Mouse (Mus musculus) hindbrain, embryonic 14.5 days (tissue): ENCODE measurements around the gene Syne2. TPM values are rescaled to one million over a fixed set of nuclear protein-coding genes. Genes with fewer than 3 reads are reported as not detected.
"Not testable (repeated sequence)": the region's sequence is repeated elsewhere in the genome, so short reads cannot be mapped to it uniquely, and the experiment has no call there.

ENCODE experiments used
- ATAC-seq: fragments of 200-750 bp; cut with Nextera tagmentation; 2 replicates; pipeline ENCODE4 v1.8.0; 2017; ENCODE audit warnings: moderate number of reproducible peaks, mild to moderate bottlenecking, moderate TSS enrichment, moderate library complexity; ENCODE audit not compliant: low FRiP score
- DNase-seq: peaks from one replicate; pipeline ENCODE4 v3.0.0-alpha.2; 2015; ENCODE audit warnings: low spot score
- H3K27ac ChIP-seq: fragments of 300-500 bp; sonication (generic); 2 replicates; pipeline ENCODE4 v1.5.1; 2014; ENCODE audit warnings: mild to moderate bottlenecking, moderate library complexity
- H3K27me3 ChIP-seq: fragments of 300-500 bp; sonication (generic); 2 replicates; pipeline ENCODE4 v1.6.1; 2014; ENCODE audit warnings: mild to moderate bottlenecking, low read length, mixed read lengths; ENCODE audit not compliant: control insufficient read depth, insufficient read depth
- H3K36me3 ChIP-seq: fragments of 300-500 bp; sonication (generic); replicated peaks from 2 replicates; pipeline ENCODE4 v1.6.1; 2014; ENCODE audit not compliant: control insufficient read depth, insufficient read depth
- H3K4me1 ChIP-seq: fragments of 300-500 bp; sonication (generic); replicated peaks from 2 replicates; pipeline ENCODE4 v1.6.1; 2014; ENCODE audit warnings: antibody characterized with exemption, low read length, mixed read lengths; ENCODE audit not compliant: control insufficient read depth, insufficient read depth
- H3K4me2 ChIP-seq: fragments of 300-500 bp; sonication (generic); replicated peaks from 2 replicates; pipeline ENCODE4 v1.6.1; 2014; ENCODE audit warnings: mild to moderate bottlenecking, moderate library complexity
- H3K4me3 ChIP-seq: fragments of 300-500 bp; sonication (generic); replicated peaks from 2 replicates; pipeline ENCODE4 v1.5.1; 2014; ENCODE audit warnings: mild to moderate bottlenecking, low read length
- H3K9ac ChIP-seq: fragments of 300-500 bp; sonication (generic); 2 replicates; pipeline ENCODE4 v1.6.1; 2014
- H3K9me3 ChIP-seq: fragments of 300-500 bp; sonication (generic); 2 replicates; pipeline ENCODE4 v1.6.1; 2016; ENCODE audit warnings: low read length; ENCODE audit not compliant: control insufficient read depth
- WGBS: fragments of 180-500 bp; shearing (Covaris S2); extraction: QIAGEN DNeasy Blood & Tissue Kit; methylation state at CpG from one replicate; pipeline ENCODE4 v1.1.7; 2014; 5-methylcytosine and 5-hydroxymethylcytosine counted together
- polyA plus RNA-seq: library from polyadenylated mRNA; unstranded; fragments of >200 nt; fragmentation: Nextera tagmentation; extraction: Ambion mirVana; gene quantifications from 2 replicates; pipeline ENCODE4 v1.2.1, GENCODE M21; 2014

Syne2 gene
- 47.0 and 52.6 TPM in 2 replicates for polyA plus RNA-seq

- H3K27me3 ChIP-seq, result no peaks in the 10 kb centered on the region
- under 1% methylated on average over 35 of the region's 54 CpGs for WGBS
- H3K9me3 ChIP-seq, result no peaks in the 10 kb centered on the region
- H3K4me3 ChIP-seq, result peak within 1 kb of the TSS; percentile 82
- H3K4me1 ChIP-seq, result peaks cover 26% of the 10 kb centered on the region
- H3K9ac ChIP-seq, result peak within 1 kb of the TSS; percentile 80
- no peaks in the 10 kb centered on the region for H3K36me3 ChIP-seq
- H3K4me2 ChIP-seq, result peak within 1 kb of the TSS; percentile 82
- peak; percentile 91 for ATAC-seq
- H3K27ac ChIP-seq, result peak within 1 kb of the TSS; percentile 67
- DNase-seq, result peak; percentile 73
These were observed at the start of gene Syne2 for GRCm38 (mm10) chr12:75817959-75818452. Gene Syne2 (plus strand): TSS chr12:75818134.

GRCm38 (mm10) chr12:75771410-75771809 is 46.5 kb upstream of the Syne2 start:
- no peak for ATAC-seq
- Histone ChIP-seq H3K9me3 (0 out of 2 replicates have a peak, but pooled peaks cover 2% of the 10 kb centered on the region), H3K4me1 (no peaks in the 10 kb centered on the region), H3K9ac (no peak overlapping the region), H3K27ac (no peak overlapping the region), H3K27me3 (no peaks in the 10 kb centered on the region), H3K36me3 (no peaks in the 10 kb centered on the region), H3K4me3 (no peak overlapping the region), H3K4me2 (no peak overlapping the region)
- no peak for DNase-seq
- 67% methylated on average over 3 of the region's 3 CpGs for WGBS

GRCm38 (mm10) chr12:75772424-75773034 is 45.4 kb upstream of the Syne2 start:
- Histone ChIP-seq H3K9ac (no peak overlapping the region), H3K9me3 (0 out of 2 replicates have a peak, but pooled peaks cover 3% of the 10 kb centered on the region), H3K4me3 (no peak overlapping the region), H3K27me3 (no peaks in the 10 kb centered on the region), H3K4me1 (no peaks in the 10 kb centered on the region), H3K27ac (no peak overlapping the region), H3K4me2 (no peak overlapping the region), H3K36me3 (no peaks in the 10 kb centered on the region)
- ATAC-seq (no peak), DNase-seq (peak; percentile 26)
- 37% methylated on average over 3 of the region's 3 CpGs for WGBS

- Histone ChIP-seq H3K4me3 (no peak overlapping the region), H3K9ac (no peak overlapping the region), H3K4me2 (no peak overlapping the region), H3K9me3 (peaks cover 4% of the 10 kb centered on the region; the same call in 1 of the 2 replicates), H3K27ac (no peak overlapping the region), H3K4me1 (no peaks in the 10 kb centered on the region), H3K36me3 (no peaks in the 10 kb centered on the region), H3K27me3 (no peaks in the 10 kb centered on the region)
- no peak for ATAC-seq
- DNase-seq, result no peak
These were observed 36.5 kb upstream of the Syne2 start for GRCm38 (mm10) chr12:75781445-75781844.

GRCm38 (mm10) chr12:75781995-75782394 is 35.9 kb upstream of the Syne2 start:
- Histone ChIP-seq H3K4me2 (no peak overlapping the region), H3K9me3 (peaks cover 4% of the 10 kb centered on the region; the same call in 1 of the 2 replicates), H3K27me3 (no peaks in the 10 kb centered on the region), H3K4me1 (no peaks in the 10 kb centered on the region), H3K4me3 (no peak overlapping the region), H3K27ac (no peak overlapping the region), H3K9ac (no peak overlapping the region), H3K36me3 (no peaks in the 10 kb centered on the region)
- DNase-seq (no peak), ATAC-seq (no peak)
- WGBS, result 88% methylated on average over 7 of the region's 7 CpGs

- ATAC-seq (no peak), DNase-seq (no peak)
- Histone ChIP-seq H3K4me3 (no peak overlapping the region), H3K9ac (no peak overlapping the region), H3K9me3 (0 out of 2 replicates have a peak, but pooled peaks cover 4% of the 10 kb centered on the region), H3K4me1 (no peaks in the 10 kb centered on the region), H3K4me2 (no peak overlapping the region), H3K27ac (no peak overlapping the region), H3K27me3 (no peaks in the 10 kb centered on the region), H3K36me3 (no peaks in the 10 kb centered on the region)
- 90% methylated on average over 2 of the region's 2 CpGs for WGBS
These were observed 33.6 kb upstream of the Syne2 start for GRCm38 (mm10) chr12:75784271-75784751.

- not testable (repeated sequence) for H3K27me3 ChIP-seq, H3K4me3 ChIP-seq, H3K4me2 ChIP-seq, H3K36me3 ChIP-seq, H3K4me1 ChIP-seq, H3K9ac ChIP-seq, H3K27ac ChIP-seq, ATAC-seq, H3K9me3 ChIP-seq
- DNase-seq, result peak; percentile 92
- 8% methylated on average over 2 of the region's 2 CpGs for WGBS
These were observed 31.3 kb upstream of the Syne2 start for GRCm38 (mm10) chr12:75786681-75787080.

- Histone ChIP-seq H3K27me3 (no peaks in the 10 kb centered on the region), H3K4me3 (no peak overlapping the region), H3K36me3 (no peaks in the 10 kb centered on the region), H3K4me1 (no peaks in the 10 kb centered on the region), H3K27ac (no peak overlapping the region), H3K9ac (no peak overlapping the region), H3K9me3 (no peaks in the 10 kb centered on the region), H3K4me2 (no peak overlapping the region)
- 64% methylated on average over 4 of the region's 4 CpGs for WGBS
- ATAC-seq, result no peak
- DNase-seq, result no peak
These were observed 28.5 kb upstream of the Syne2 start for GRCm38 (mm10) chr12:75789451-75789850.

GRCm38 (mm10) chr12:75794527-75794926 is 23.4 kb upstream of the Syne2 start:
- Histone ChIP-seq H3K27ac (no peak overlapping the region), H3K4me3 (no peak overlapping the region), H3K4me1 (no peaks in the 10 kb centered on the region), H3K9me3 (no peaks in the 10 kb centered on the region), H3K36me3 (no peaks in the 10 kb centered on the region), H3K27me3 (no peaks in the 10 kb centered on the region), H3K4me2 (no peak overlapping the region), H3K9ac (no peak overlapping the region)
- 75% methylated on average over 4 of the region's 4 CpGs for WGBS
- no peak for DNase-seq
- ATAC-seq, result no peak
